Mouse (Mus musculus): ENCODE data around the gene Sbno2. TPM values are rescaled to one million over a fixed set of nuclear protein-coding genes. Genes with fewer than 3 reads are reported as not detected.
"Not testable (repeated sequence)": the region's sequence is repeated elsewhere in the genome, so short reads cannot be mapped to it uniquely, and the experiment has no call there.

The Sbno2 gene
- total RNA-seq, 2 experiments from 2014 or later, result 11.0 to 11.6 TPM

DNA sequence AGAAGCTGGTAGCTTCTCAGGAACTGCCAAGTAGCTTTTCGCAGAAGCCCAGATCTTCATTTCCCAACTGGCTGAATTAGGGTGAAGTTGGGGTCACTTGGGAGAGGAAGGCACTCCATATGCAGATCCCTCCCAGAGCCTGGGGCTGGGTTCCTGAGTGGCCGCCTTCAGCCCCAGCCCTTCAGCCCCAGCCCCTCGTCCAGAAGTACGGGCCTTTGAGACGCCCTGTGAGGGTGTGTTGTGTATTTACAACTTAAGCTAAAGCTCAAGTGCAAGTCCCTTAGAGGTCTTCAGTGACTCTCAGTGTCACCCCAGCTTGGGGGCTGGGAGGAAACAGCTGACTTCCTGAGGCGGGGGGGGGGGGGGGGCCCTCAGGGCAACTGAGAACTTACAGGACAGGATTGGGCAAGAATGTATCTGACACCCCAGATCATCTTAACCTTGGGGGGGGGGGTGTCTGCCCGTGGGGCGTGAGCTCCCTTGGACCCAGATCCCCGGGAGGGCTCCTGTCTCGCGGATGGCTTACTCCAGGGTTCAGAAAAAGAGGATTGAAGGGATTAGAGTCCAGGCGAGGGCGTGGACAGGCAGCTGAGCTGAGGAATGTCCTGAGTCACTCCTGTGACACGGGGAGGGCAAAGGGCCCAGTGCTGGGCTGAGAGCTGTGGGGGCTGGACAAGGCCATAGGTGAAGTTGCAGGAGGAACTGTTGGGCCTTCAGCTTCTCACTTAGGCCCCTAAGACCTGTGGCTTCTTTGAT lies 53.6 kb downstream of the Sbno2 start:
- DNase-seq (ENCODE audit: low spot score), result no peak
- intact Hi-C loops (cut with DNase I), result loop anchor here (2.0 kb wide), 1 partner anchor 13 kb away; the partner anchor contains the start of gene Polr2e

DNA sequence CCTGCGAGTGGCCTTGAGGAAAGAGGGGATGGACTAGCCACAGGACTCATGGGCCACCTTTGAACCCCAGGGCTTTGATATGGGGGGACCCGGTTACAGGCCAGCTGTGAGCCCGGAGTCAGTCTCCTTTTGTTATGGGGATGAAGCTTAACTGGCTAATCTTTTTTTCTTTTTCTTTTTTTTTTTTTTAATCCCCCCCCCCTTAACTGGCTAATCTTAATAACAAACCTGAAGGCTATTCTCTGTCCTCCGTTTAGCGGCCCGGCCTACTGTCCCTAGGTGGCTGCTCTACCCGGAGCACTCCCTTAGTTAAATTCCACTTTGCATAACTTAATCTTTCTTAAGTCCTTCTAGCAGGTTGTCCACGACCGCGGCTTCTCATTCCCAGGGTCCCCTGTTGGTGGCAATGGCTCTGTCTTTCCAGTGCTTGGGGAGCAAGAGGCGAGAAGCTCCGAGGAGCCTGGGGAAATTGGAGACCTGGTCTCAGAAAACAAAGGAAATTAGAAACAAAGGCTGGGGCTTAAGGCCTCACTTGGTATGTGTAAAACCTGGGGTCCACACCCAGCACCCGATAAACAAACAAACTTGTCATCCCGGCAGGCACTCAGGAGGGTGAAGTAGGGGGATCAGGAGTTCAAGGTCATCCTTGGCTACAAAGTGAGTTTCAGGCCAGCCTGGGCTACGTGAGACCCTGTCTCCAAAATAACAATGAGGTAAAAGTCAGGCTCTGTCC lies 54.3 kb downstream of the Sbno2 start:
- intact Hi-C loops (cut with DNase I), result no loop called here

GRCm38 (mm10) chr10:80050244-80050643 lies 55.1 kb downstream of the Sbno2 start:
- no peak for DNase-seq (ENCODE audit: low spot score)
- intact Hi-C loops (cut with DNase I), result no loop called here

More for the DNA sequence above, 54.3 kb downstream of the Sbno2 start:
- DNase-seq (ENCODE audit: low spot score), result no peak

DNA sequence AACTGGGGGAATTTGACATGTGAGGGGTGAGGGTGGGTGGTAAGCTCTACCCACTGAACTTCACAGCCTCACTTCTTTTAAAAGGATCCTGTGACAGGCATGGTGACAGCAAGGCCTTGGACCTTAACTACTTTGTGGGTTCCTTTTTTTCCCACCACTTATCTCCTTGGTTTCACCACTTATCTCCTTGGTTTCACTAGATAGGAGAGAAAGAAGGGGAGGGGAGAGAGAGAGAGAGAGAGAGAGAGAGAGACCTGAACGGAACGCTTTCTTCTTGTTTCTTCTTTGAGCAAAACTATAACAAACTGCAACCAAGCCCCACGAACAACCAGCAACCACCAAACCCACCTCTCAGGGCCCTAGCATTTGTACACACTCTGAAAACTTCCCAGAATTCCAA lies 56.5 kb downstream of the Sbno2 start:
- DNase-seq (ENCODE audit: low spot score), result no peak
- intact Hi-C loops (cut with DNase I), result no loop called here

GRCm38 (mm10) chr10:80048396-80048795 lies 57.0 kb downstream of the Sbno2 start:
- no peak for DNase-seq (ENCODE audit: low spot score)
- intact Hi-C loops (cut with DNase I), result no loop called here

- no peak for DNase-seq (ENCODE audit: low spot score)
- intact Hi-C loops (cut with DNase I), result no loop called here
These were observed 58.3 kb downstream of the Sbno2 start, which contains the start of gene Gpx4 for GRCm38 (mm10) chr10:80047041-80047565. TSS of gene Gpx4 (plus strand) at chr10:80047166.

- intact Hi-C loops (cut with DNase I), result no loop called here
- DNase-seq (ENCODE audit: low spot score), result no peak
These were observed 59.6 kb downstream of the Sbno2 start for GRCm38 (mm10) chr10:80045766-80046165.

- intact Hi-C loops (cut with DNase I); DNase-seq (ENCODE audit: low spot score): not testable (repeated sequence)
These were observed 60.0 kb downstream of the Sbno2 start for GRCm38 (mm10) chr10:80045364-80045763.

- intact Hi-C loops (cut with DNase I), result no loop called here
- no peak for DNase-seq (ENCODE audit: low spot score)
These were observed 61.3 kb downstream of the Sbno2 start for GRCm38 (mm10) chr10:80044087-80044486.

DNA sequence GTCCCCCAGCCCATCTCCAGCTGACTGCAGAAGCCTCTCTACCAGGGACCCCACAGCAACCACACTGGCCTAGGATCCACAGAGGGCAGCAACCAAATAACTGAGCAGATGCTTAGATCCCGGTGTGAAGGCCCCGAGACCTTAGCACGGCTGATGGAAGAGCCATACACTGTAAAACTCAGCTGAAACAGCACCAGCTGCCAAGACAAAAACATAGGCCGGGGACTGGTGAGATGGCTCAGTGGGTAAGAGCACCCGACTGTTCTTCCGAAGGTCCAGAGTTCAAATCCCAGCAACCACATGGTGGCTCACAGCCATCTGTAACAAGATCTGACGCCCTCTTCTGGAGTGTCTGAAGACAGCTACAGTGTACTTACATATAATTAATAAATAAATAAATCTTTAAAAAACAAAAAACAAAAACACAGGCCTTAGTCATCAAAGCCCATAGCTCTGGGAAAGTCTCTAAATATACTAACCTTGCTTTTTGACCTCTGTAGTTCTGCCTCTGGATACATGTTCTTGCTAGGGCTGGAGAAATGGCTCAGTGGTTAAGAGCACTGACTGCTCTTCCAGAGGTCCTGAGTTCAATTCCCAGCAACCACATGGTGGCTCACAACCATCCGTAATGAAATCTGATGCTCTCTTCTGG lies 63.8 kb downstream of the Sbno2 start:
- DNase-seq (ENCODE audit: low spot score); intact Hi-C loops (cut with DNase I): not testable (repeated sequence)

DNA sequence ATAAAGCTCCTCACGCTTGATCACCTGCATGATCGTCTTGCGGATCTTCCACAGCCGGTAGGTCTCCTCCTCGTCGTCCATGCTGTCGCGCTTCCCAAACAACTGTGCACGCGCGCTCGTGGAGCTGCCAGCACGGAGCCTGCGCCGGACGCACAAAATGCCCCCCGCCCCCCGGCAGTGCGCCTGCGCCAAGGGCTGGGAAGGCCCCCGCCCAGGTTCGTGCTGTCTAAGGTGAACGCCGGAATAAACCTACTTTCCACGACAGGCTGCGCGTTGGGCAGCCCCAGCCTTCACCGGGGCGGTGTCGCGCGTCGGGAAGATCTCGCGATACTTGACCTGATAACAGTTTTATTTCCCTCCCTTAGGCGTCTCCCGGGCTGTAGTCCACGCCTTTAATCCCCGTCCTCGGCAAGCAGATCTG lies 65.8 kb downstream of the Sbno2 start, which contains the start of gene Polr2e:
Polr2e (minus strand) TSS at position 237 of the 421 bp plus-strand sequence.
- intact Hi-C loops (cut with DNase I), result loop anchor here (2.0 kb wide), 1 partner anchor 13 kb away; no protein-coding TSS in a partner anchor
- DNase-seq (ENCODE audit: low spot score), result peak; percentile 97

DNA sequence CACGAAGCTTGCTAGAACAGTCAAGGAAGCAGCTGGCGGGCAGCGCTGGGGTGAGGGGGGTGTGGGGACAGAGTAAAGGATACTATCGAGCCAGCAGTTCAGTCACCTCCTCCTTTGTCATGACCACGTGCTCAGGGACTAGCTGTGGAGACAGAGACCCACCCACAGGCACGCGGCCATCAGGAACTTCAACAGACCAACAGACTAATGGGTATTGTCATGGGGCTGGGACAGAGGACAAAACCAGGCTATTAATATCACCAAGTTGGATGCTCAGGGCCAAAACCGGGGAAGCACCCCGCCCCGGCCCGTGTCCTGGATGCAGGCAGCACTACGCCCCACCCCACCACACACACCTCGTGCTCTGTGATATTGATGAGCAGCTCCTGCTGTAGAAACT lies 68.5 kb downstream of the Sbno2 start:
- DNase-seq (ENCODE audit: low spot score), result peak; percentile 70

GRCm38 (mm10) chr10:80035686-80036085 lies 69.7 kb downstream of the Sbno2 start:
- no peak for DNase-seq (ENCODE audit: low spot score)

More for the DNA sequence above, 68.5 kb downstream of the Sbno2 start:
- intact Hi-C loops (cut with DNase I), result no loop called here

GRCm38 (mm10) chr10:80035148-80035547 lies 70.2 kb downstream of the Sbno2 start:
- intact Hi-C loops (cut with DNase I), result no loop called here
- DNase-seq (ENCODE audit: low spot score), result no peak

More at GRCm38 (mm10) chr10:80035686-80036085, 69.7 kb downstream of the Sbno2 start:
- intact Hi-C loops (cut with DNase I), result no loop called here

- intact Hi-C loops (cut with DNase I), result loop anchor here (2.0 to 5.0 kb wide), 3 partner anchors 15 to 79 kb away; partner anchors contain the start of gene Abca7
- no peak for DNase-seq (ENCODE audit: low spot score)
These were observed 71.6 kb downstream of the Sbno2 start for GRCm38 (mm10) chr10:80033511-80034391.

GRCm38 (mm10) chr10:80032799-80033480 lies 72.4 kb downstream of the Sbno2 start:
- no peak for DNase-seq (ENCODE audit: low spot score)
- intact Hi-C loops (cut with DNase I), result loop anchor here (2.0 to 5.0 kb wide), 3 partner anchors 14 to 79 kb away; partner anchors contain the start of gene Abca7

- intact Hi-C loops (cut with DNase I), result loop anchor here (5.0 kb wide), 2 partner anchors 33 to 82 kb away; partner anchors contain the start of gene Abca7
- DNase-seq (ENCODE audit: low spot score), result no peak
These were observed 74.6 kb downstream of the Sbno2 start for GRCm38 (mm10) chr10:80030736-80031135.

DNA sequence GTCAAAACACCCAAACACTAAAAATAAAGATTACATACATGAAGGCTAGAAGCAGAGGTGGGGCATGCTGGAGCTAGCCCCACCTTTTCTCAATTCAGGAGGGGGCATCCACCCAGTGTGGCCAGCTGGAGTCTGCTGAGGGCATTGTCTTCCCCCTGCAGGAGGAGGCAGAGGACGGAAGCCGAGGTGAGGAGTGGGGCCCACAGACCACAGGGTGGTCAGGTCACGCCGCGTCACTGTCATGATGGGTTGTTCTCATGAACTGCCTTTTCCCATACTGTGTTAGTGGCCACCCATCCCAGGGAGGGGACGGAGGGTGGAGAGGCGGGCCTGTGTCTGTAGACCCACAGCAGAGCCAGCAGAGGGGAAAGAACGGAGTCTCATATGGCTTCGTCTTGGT lies 75.2 kb downstream of the Sbno2 start:
- no peak for DNase-seq (ENCODE audit: low spot score)
- intact Hi-C loops (cut with DNase I), result loop anchor here (5.0 kb wide), 2 partner anchors 33 to 82 kb away; partner anchors contain the start of gene Abca7
